12 mouse cellular contexts compared by ENCODE assay signal in the genomic region with DNA sequence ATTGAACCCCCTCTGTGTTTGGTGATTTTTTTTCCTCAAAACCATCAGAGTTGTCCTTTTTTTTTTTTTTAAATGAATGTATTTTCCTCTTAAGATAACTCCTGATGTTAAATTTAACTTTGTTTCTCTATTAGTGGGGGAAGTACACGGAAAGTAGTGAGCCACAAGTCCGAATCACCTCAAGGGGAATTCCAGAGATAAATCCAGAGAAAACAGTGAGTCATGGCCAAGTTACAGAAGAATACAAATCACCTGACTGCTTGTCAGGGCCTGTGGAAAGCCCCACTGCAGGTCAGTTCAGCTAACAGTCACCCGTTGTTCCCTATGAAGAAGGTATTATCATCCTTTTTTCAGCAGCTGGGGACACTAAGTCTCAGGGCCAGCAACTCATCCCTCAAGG.
DNase-seq lines count a peak whose midpoint lies in the region.
"Had no signal": no experiment of that assay in that cellular context is flagged by ENCODE, and none has a peak within 500 bp of the region (broad histone marks: within the 10 kb centered on the region; RNA-seq: fewer than 3 reads in every experiment).

No protein-coding gene starts in this region.

- DNase-seq in adrenal gland, postnatal 36 days, result peak; percentile 2 to 37
- no peak for DNase-seq in adrenal gland, postnatal 10 days
- peak; percentile 15 for DNase-seq in kidney, adult 9 months
- no peak for DNase-seq in kidney, postnatal 10 days
- peak; percentile 42 for DNase-seq in A20 (ENCODE audit: low read depth, low spot score)
- peak; percentile 70 for DNase-seq in gonadal fat pad, adult 2 months (ENCODE audit: low read depth)
- DNase-seq in layer of hippocampus, adult 8-10 months (ENCODE audit: low spot score in 2 of 2), result no peak
- no peak for DNase-seq in neural tube, embryonic 10.5 days (ENCODE audit: extremely low spot score, low spot score)
- DNase-seq: cerebellum, adult 9-10 months; gastrocnemius, adult 2 months; heart, adult 11 months; thymus, postnatal 25 days had no signal

Comparison
In these comparisons a context has a peak if more than half of its experiments do, and no peak if none do; other contexts are left out.
1. DNase-seq: peak in adrenal gland, postnatal 36 days (2 of 2), kidney, adult 9 months (single experiment), A20 (single experiment) and gonadal fat pad, adult 2 months (single experiment); none in adrenal gland, postnatal 10 days (single experiment), kidney, postnatal 10 days (single experiment), layer of hippocampus, adult 8-10 months (0 of 2) and neural tube, embryonic 10.5 days (single experiment).